Mouse (Mus musculus): ENCODE data around the gene Xxylt1.

The Xxylt1 gene

GRCm38 (mm10) chr16:31019514-31019913 is 61.7 kb downstream of the Xxylt1 start:
- no peak for DNase-seq

- peak; percentile 5 for DNase-seq
These were observed 63.4 kb downstream of the Xxylt1 start for GRCm38 (mm10) chr16:31017687-31018413.

GRCm38 (mm10) chr16:31016669-31017068 is 64.6 kb downstream of the Xxylt1 start:
- DNase-seq = no peak

- DNase-seq = peak; percentile 81
These were observed 65.1 kb downstream of the Xxylt1 start for GRCm38 (mm10) chr16:31016169-31016568.

GRCm38 (mm10) chr16:31015271-31015670 is 66.0 kb downstream of the Xxylt1 start:
- DNase-seq = no peak

- peak; percentile 36 for DNase-seq
These were observed 69.0 kb downstream of the Xxylt1 start for GRCm38 (mm10) chr16:31012236-31012635.

GRCm38 (mm10) chr16:31010443-31010842 is 70.8 kb downstream of the Xxylt1 start:
- DNase-seq = peak; percentile 50

GRCm38 (mm10) chr16:31008326-31008725 is 72.9 kb downstream of the Xxylt1 start:
- no peak for DNase-seq

- DNase-seq = no peak
These were observed 73.7 kb downstream of the Xxylt1 start for GRCm38 (mm10) chr16:31007582-31007981.

- DNase-seq = no peak
These were observed 75.5 kb downstream of the Xxylt1 start for GRCm38 (mm10) chr16:31005693-31006092.

- no peak for DNase-seq
These were observed 76.9 kb downstream of the Xxylt1 start for GRCm38 (mm10) chr16:31004321-31004682.

GRCm38 (mm10) chr16:31003592-31004320 is 77.5 kb downstream of the Xxylt1 start:
- DNase-seq = peak; percentile 64

GRCm38 (mm10) chr16:31002926-31003325 is 78.3 kb downstream of the Xxylt1 start:
- no peak for DNase-seq

- no peak for DNase-seq
These were observed 79.1 kb downstream of the Xxylt1 start for GRCm38 (mm10) chr16:31002117-31002516.

GRCm38 (mm10) chr16:30998711-30999110 is 82.5 kb downstream of the Xxylt1 start:
- DNase-seq = no peak

- no peak for DNase-seq
These were observed 83.2 kb downstream of the Xxylt1 start for GRCm38 (mm10) chr16:30998048-30998447.

GRCm38 (mm10) chr16:30995446-30995845 is 85.8 kb downstream of the Xxylt1 start:
- DNase-seq = no peak

- no peak for DNase-seq
These were observed 86.4 kb downstream of the Xxylt1 start for GRCm38 (mm10) chr16:30994881-30995280.

- no peak for DNase-seq
These were observed 86.9 kb downstream of the Xxylt1 start for GRCm38 (mm10) chr16:30994296-30994695.

- no peak for DNase-seq
These were observed 88.7 kb downstream of the Xxylt1 start for GRCm38 (mm10) chr16:30992568-30992967.

GRCm38 (mm10) chr16:30990661-30991060 is 90.6 kb downstream of the Xxylt1 start:
- no peak for DNase-seq

- no peak for DNase-seq
These were observed 93.0 kb downstream of the Xxylt1 start for GRCm38 (mm10) chr16:30988225-30988624.

- no peak for DNase-seq
These were observed 93.5 kb downstream of the Xxylt1 start for GRCm38 (mm10) chr16:30987684-30988083.

- DNase-seq = no peak
These were observed 96.2 kb downstream of the Xxylt1 start for GRCm38 (mm10) chr16:30984826-30985545.

Measured in thymus, postnatal 4 days (tissue).